Mouse (Mus musculus) erythroblast, embryonic 14.5 days (primary cell): ENCODE results near the gene Ston1.

ENCODE experiments used
- GATA1 ChIP-seq: IDR thresholded peaks from 2 replicates; pipeline ENCODE4 v1.6.1; 2012; ENCODE audit warnings: low read length, inconsistent platforms, mixed read lengths
- TAL1 ChIP-seq: IDR thresholded peaks from 3 replicates; pipeline ENCODE4 v1.6.1; 2012; ENCODE audit warnings: low read length, inconsistent platforms, mixed read lengths

DNA sequence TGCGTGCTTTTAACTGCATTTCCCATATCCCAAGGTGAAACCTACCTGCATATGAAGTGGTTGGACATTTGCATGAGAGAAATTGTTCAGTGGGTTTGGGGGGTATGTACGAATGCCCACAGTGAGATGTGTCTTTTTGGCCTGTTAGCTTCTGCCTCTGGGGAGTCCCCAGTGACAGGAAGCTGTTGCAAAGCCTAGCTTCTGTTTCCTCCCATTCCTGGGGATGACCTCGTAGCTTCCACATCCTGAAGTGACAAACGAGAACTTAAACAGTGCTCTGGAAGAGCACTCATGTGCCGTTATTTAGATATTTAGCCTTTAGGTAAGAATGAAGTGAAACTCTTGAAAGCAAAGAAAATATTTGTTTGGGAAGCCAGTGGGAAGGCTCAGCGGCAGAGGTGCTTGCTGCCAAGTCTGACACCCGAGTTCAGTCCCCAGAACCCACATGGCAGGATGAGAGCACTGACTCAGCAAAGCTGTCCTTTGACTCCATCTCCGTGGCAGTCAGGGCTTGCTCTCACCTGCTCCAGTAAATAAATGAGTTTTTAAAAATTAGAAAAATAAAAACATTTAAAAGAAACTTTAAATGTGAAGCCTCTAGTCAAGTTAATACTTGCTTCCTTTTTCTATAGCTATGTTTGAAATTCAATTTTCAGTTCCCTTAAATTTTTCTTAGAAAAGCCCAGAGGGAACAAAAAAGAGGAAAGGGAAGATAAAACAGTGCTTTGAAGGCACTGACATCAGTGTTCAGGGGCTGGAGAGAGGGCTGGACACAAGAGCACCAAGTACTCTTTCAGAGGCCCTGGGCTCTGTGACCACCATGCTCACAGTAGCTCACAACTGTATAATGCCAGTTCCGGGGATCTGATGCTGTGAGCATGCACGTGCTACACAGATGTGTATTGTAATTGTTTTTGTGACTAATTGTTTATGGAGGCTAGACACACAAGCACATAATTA, 46.2 kb upstream of the Ston1 start:
- TF ChIP-seq TAL1 (no peak), GATA1 (no peak)
